ENCODE assay signal across 9 mouse cellular contexts in genomic region chr9:69472724-69473123, GRCm38 (mm10). TPM values are rescaled to one million over a fixed set of nuclear protein-coding genes. Genes with fewer than 3 reads are reported as not detected.
DNase-seq lines count a peak whose midpoint lies in the region; ATAC-seq lines count a peak whose summit lies in the region.
"Had no signal": no experiment of that assay in that cellular context is flagged by ENCODE, and none has a peak within 500 bp of the region (broad histone marks: within the 10 kb centered on the region; RNA-seq: fewer than 3 reads in every experiment).

No protein-coding gene starts in this region.

- peak; percentile 28 for DNase-seq in left cerebral cortex, postnatal 4 days
- DNase-seq in left cerebral cortex, postnatal 25 days (ENCODE audit: low spot score in 2 of 2), result no peak
- peak; percentile 50 to 59 for DNase-seq in gastrocnemius, adult 8-10 months (ENCODE audit: low spot score in 2 of 2)
- peak; percentile 63 for DNase-seq in kidney, adult 18-20 months
- DNase-seq in lung, postnatal 36 days, result peak; percentile 90
- no peak for DNase-seq in layer of hippocampus, postnatal 36 days
- no peak for DNase-seq in forebrain, embryonic 11.5 days (ENCODE audit: low spot score)

- WGBS in forebrain, embryonic 11.5 days, result 92% methylated on average over 6 of the region's 6 CpGs
- WGBS in hindbrain, embryonic 12.5 days, result 90% methylated on average over 6 of the region's 6 CpGs

- ATAC-seq in forebrain, embryonic 11.5 days (replicated peaks; ENCODE audit: low FRiP score), result no peak
- ATAC-seq in hindbrain, embryonic 12.5 days (ENCODE audit: low FRiP score), result no peak

- H3K4me3 ChIP-seq in forebrain, embryonic 11.5 days (ENCODE audit: low read depth, low read length), result no peak overlapping the region
- H3K4me3 ChIP-seq in hindbrain, embryonic 12.5 days, result no peak overlapping the region
- H3K4me3 ChIP-seq: embryonic facial prominence, embryonic 12.5 days had no signal

- no peaks in the 10 kb centered on the region for H3K27me3 ChIP-seq in forebrain, embryonic 11.5 days (ENCODE audit: control insufficient read depth, insufficient read depth, low read length)
- H3K27me3 ChIP-seq in hindbrain, embryonic 12.5 days, result no peaks in the 10 kb centered on the region
- H3K27me3 ChIP-seq: embryonic facial prominence, embryonic 12.5 days had no signal

- H3K9me3 ChIP-seq in forebrain, embryonic 11.5 days (ENCODE audit: control insufficient read depth, low read length), result no peaks in the 10 kb centered on the region
- no peaks in the 10 kb centered on the region for H3K9me3 ChIP-seq in hindbrain, embryonic 12.5 days (replicated peaks)
- H3K9me3 ChIP-seq: embryonic facial prominence, embryonic 12.5 days had no signal

- peaks cover 7% of the 10 kb centered on the region; the same call in 1 of the 2 replicates for H3K4me1 ChIP-seq in forebrain, embryonic 11.5 days (replicated peaks; ENCODE audit: control insufficient read depth, insufficient read depth, low read length)
- peaks cover 30% of the 10 kb centered on the region for H3K4me1 ChIP-seq in hindbrain, embryonic 12.5 days

- H3K9ac ChIP-seq in forebrain, embryonic 11.5 days (ENCODE audit: low read length), result no peak overlapping the region
- no peak overlapping the region for H3K9ac ChIP-seq in hindbrain, embryonic 12.5 days
- H3K9ac ChIP-seq: embryonic facial prominence, embryonic 12.5 days had no signal

- intact Hi-C loops in left cerebral cortex, postnatal 4 days (cut with DNase I), result no loop called here
- intact Hi-C loops in left cerebral cortex, postnatal 25 days (cut with DNase I), result no loop called here

- no peak overlapping the region for H3K4me2 ChIP-seq in forebrain, embryonic 11.5 days (ENCODE audit: low read depth, low read length, severe bottlenecking)
- H3K4me2 ChIP-seq in hindbrain, embryonic 12.5 days (replicated peaks), result no peak overlapping the region
- H3K4me2 ChIP-seq: embryonic facial prominence, embryonic 12.5 days had no signal

- H3K27ac ChIP-seq in forebrain, embryonic 11.5 days (ENCODE audit: low read depth, low read length), result no peak overlapping the region
- H3K27ac ChIP-seq in hindbrain, embryonic 12.5 days, result no peak overlapping the region
- H3K27ac ChIP-seq: embryonic facial prominence, embryonic 12.5 days had no signal

- H3K36me3 ChIP-seq in forebrain, embryonic 11.5 days (ENCODE audit: control insufficient read depth, insufficient read depth, low read length), result no peaks in the 10 kb centered on the region
- no peaks in the 10 kb centered on the region for H3K36me3 ChIP-seq in hindbrain, embryonic 12.5 days

RNA-seq across cellular contexts. Expression of gene Anxa2, which starts 19.3 kb away (rescaled TPM):
- 10 to 100 TPM; 23.2 to 24.1 TPM for total RNA-seq in left cerebral cortex, postnatal 4 days (2021)
- total RNA-seq in left cerebral cortex, postnatal 25 days (2021), result 10 to 100 TPM; 12.5 to 17.5 TPM
- total RNA-seq in gastrocnemius, adult 8-10 months (2022), result 10 to 100 TPM; 17.3 to 34.2 (median 28.0) TPM
- total RNA-seq in layer of hippocampus, postnatal 36 days (2021), result 10 to 100 TPM in 1 of 2 experiments, 1 to 10 TPM in 1; 6.1 to 10.9 TPM
- 154 and 183 TPM in 2 replicates for polyA plus RNA-seq in forebrain, embryonic 11.5 days (2014; fragmentation: Nextera tagmentation; extraction: Ambion mirVana)
- polyA plus RNA-seq in hindbrain, embryonic 12.5 days (2016; fragmentation: Nextera tagmentation; extraction: Ambion mirVana), result 317 and 331 TPM in 2 replicates

Comparison
In these comparisons a context has a peak if more than half of its experiments do, and no peak if none do; other contexts are left out.
1. DNase-seq: peak in left cerebral cortex, postnatal 4 days (single experiment), gastrocnemius, adult 8-10 months (2 of 2), kidney, adult 18-20 months (single experiment) and lung, postnatal 36 days (single experiment); none in left cerebral cortex, postnatal 25 days (0 of 2), layer of hippocampus, postnatal 36 days (0 of 2) and forebrain, embryonic 11.5 days (single experiment).